Mouse (Mus musculus): ENCODE results near the gene Ssu72.
A peak's percentile ranks its signal among the peaks of the same experiment; 100 is the strongest.

DNA sequence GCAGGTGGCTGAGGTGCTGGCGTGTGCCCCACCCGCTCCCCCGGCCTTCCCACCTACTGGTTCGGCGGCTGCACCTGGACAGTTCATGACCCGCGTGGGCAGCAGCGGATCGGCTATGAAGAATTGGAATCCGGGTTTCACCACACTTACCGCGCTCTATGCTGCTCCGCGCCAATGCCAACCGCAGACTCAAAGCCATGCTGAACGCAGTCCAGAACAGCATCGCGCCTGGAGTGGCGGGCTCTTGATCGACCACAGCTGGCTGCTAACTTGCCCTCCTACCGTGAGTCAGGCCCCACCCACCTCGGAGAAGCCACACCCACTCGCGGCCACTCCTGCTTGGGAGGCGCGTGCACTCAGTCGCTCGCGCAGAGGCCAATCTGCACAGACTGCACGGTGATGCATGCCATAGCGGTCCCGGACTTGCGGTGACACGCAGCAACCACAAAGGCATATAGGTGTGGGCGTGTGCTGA lies 69.7 kb downstream of the Ssu72 start, which contains the start of gene Vwa1:
- TF ChIP-seq CTCF (IDR thresholded peaks at IDR 0.05) (no peak), POLR2A (IDR thresholded peaks at IDR 0.05; ENCODE audit: insufficient read depth, low read depth, low read length) (peak; percentile 99), EP300 (IDR thresholded peaks at IDR 0.05; ENCODE audit: insufficient read depth, low read depth, low read length) (peak; percentile 63; the same call in 1 of the 2 replicates)

Data from heart, adult 2 months (tissue).